10 mouse cellular contexts compared by ENCODE assay signal in the genomic region with DNA sequence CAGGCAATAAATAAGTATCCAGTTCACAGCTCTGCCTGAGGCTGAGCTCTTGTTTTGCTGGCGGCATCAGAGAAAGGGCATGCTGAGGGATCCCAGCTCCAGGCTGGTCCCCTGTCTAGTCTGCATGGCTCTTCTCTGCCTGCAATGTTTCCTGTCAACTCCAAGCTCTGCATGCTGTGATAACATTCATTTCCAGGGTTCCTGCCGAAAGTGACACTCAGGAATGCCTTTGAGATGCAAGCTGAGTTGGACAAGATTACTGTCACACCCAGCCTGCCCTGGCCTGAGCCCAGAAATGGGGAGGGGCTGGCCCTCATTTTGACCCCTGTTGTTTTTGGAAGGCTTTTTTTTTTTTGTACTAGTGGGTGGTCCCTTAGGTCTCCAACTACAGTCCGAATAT. TPM values are rescaled to one million over a fixed set of nuclear protein-coding genes. Genes with fewer than 3 reads are reported as not detected.
A peak's percentile ranks its signal among the peaks of the same experiment; 100 is the strongest.
DNase-seq lines count a peak whose midpoint lies in the region; ATAC-seq lines count a peak whose summit lies in the region.
"Had no signal": no experiment of that assay in that cellular context is flagged by ENCODE, and none has a peak within 500 bp of the region (broad histone marks: within the 10 kb centered on the region; RNA-seq: fewer than 3 reads in every experiment).

No protein-coding gene starts in this region.

- H3K36me3 ChIP-seq in heart, embryonic 13.5 days: no peaks in the 10 kb centered on the region
- no peaks in the 10 kb centered on the region for H3K36me3 ChIP-seq in limb, embryonic 10.5 days
- no peaks in the 10 kb centered on the region for H3K36me3 ChIP-seq in forebrain, embryonic 14.5 days (ENCODE audit: control insufficient read depth, insufficient read depth, low read length)
- H3K36me3 ChIP-seq: hindbrain, embryonic 15.5 days had no signal

- H3K9ac ChIP-seq in heart, embryonic 13.5 days: peak overlapping the region; percentile 59
- no peak overlapping the region for H3K9ac ChIP-seq in forebrain, embryonic 14.5 days (ENCODE audit: low read length)
- H3K9ac ChIP-seq: hindbrain, embryonic 15.5 days had no signal

- peak; percentile 54 to 60 for DNase-seq in heart, adult 18-20 months
- DNase-seq in heart, postnatal 25 days (ENCODE audit: low spot score): no peak
- peak; percentile 68 for DNase-seq in Muller cell, postnatal 12 days (ENCODE audit: inconsistent ontology term)
- no peak for DNase-seq in limb, embryonic 10.5 days (ENCODE audit: low spot score)
- DNase-seq in thymus, postnatal 36 days: no peak
- DNase-seq in thymus, postnatal 4 days: no peak
- no peak for DNase-seq in forebrain, embryonic 14.5 days (ENCODE audit: low spot score)

- no peaks in the 10 kb centered on the region for H3K27me3 ChIP-seq in heart, embryonic 13.5 days (replicated peaks)
- no peaks in the 10 kb centered on the region for H3K27me3 ChIP-seq in limb, embryonic 10.5 days (ENCODE audit: low read depth, poor library complexity, severe bottlenecking)
- 0 out of 2 replicates have a peak, but pooled peaks cover 2% of the 10 kb centered on the region for H3K27me3 ChIP-seq in forebrain, embryonic 14.5 days (replicated peaks; ENCODE audit: control insufficient read depth, insufficient read depth, low read length)
- H3K27me3 ChIP-seq: hindbrain, embryonic 15.5 days had no signal

- peaks cover 24% of the 10 kb centered on the region for H3K4me1 ChIP-seq in heart, embryonic 13.5 days
- peaks cover 20% of the 10 kb centered on the region for H3K4me1 ChIP-seq in limb, embryonic 10.5 days
- H3K4me1 ChIP-seq in forebrain, embryonic 14.5 days (ENCODE audit: control insufficient read depth, insufficient read depth, low read length): no peaks in the 10 kb centered on the region
- H3K4me1 ChIP-seq: hindbrain, embryonic 15.5 days had no signal

- H3K9me3 ChIP-seq in heart, embryonic 13.5 days: no peaks in the 10 kb centered on the region; the same call in 1 of the 2 replicates
- no peaks in the 10 kb centered on the region for H3K9me3 ChIP-seq in limb, embryonic 10.5 days (replicated peaks)
- H3K9me3 ChIP-seq in forebrain, embryonic 14.5 days (replicated peaks; ENCODE audit: control insufficient read depth, low read length): no peaks in the 10 kb centered on the region
- H3K9me3 ChIP-seq: hindbrain, embryonic 15.5 days had no signal

- intact Hi-C loops in heart, postnatal 25 days (cut with DNase I): no loop called here

- ATAC-seq in heart, embryonic 13.5 days (ENCODE audit: extremely low read depth, insufficient number of reproducible peaks, low FRiP score, low TSS enrichment): no peak
- no peak for ATAC-seq in forebrain, embryonic 14.5 days

- H3K27ac ChIP-seq in heart, embryonic 13.5 days (replicated peaks): peak overlapping the region; percentile 84
- 0 out of 2 replicates have a peak overlapping the region, but pooled peaks have one; percentile 10 for H3K27ac ChIP-seq in limb, embryonic 10.5 days
- no peak overlapping the region for H3K27ac ChIP-seq in forebrain, embryonic 14.5 days (ENCODE audit: low read depth, low read length)
- H3K27ac ChIP-seq: hindbrain, embryonic 15.5 days had no signal

- WGBS in heart, embryonic 13.5 days: 1% methylated on average over 3 of the region's 3 CpGs
- 7% methylated on average over 3 of the region's 3 CpGs for WGBS in limb, embryonic 10.5 days
- 15% methylated on average over 3 of the region's 3 CpGs for WGBS in forebrain, embryonic 14.5 days

- H3K4me2 ChIP-seq in heart, embryonic 13.5 days: peak overlapping the region; percentile 48
- H3K4me2 ChIP-seq in forebrain, embryonic 14.5 days (ENCODE audit: low read length): no peak overlapping the region
- H3K4me2 ChIP-seq: hindbrain, embryonic 15.5 days had no signal

- H3K4me3 ChIP-seq in heart, embryonic 13.5 days: no peak overlapping the region
- H3K4me3 ChIP-seq in limb, embryonic 10.5 days: no peak overlapping the region
- H3K4me3 ChIP-seq in forebrain, embryonic 14.5 days (ENCODE audit: low read depth, low read length): no peak overlapping the region
- H3K4me3 ChIP-seq: hindbrain, embryonic 15.5 days had no signal

RNA-seq across cellular contexts. Expression of a gene that starts 7.6 kb away (rescaled TPM):
- 10 to 100 TPM; 26.8 to 29.7 TPM for total RNA-seq in heart, adult 18-20 months (2021)
- 10 to 100 TPM; 23.0 to 25.0 TPM for total RNA-seq in heart, postnatal 25 days (2021)
- 0.20 and 0.29 TPM in 2 replicates for polyA plus RNA-seq in heart, embryonic 13.5 days (2015; fragmentation: Nextera tagmentation; extraction: Ambion mirVana)
- polyA plus RNA-seq in limb, embryonic 10.5 days (2016; fragmentation: Nextera tagmentation; extraction: Ambion mirVana): 0.05 and 0.20 TPM in 2 replicates
- polyA plus RNA-seq in forebrain, embryonic 14.5 days (2014; fragmentation: Nextera tagmentation; extraction: Ambion mirVana): 0.09 TPM in 2 replicates
- polyA plus RNA-seq: hindbrain, embryonic 15.5 days; testis, adult 2 months had no signal

Comparison
In these comparisons a context has a peak if more than half of its experiments do, and no peak if none do; other contexts are left out.
1. DNase-seq: peak in heart, adult 18-20 months (2 of 2) and Muller cell, postnatal 12 days (single experiment); none in heart, postnatal 25 days (single experiment), limb, embryonic 10.5 days (single experiment), thymus, postnatal 36 days (0 of 2), thymus, postnatal 4 days (single experiment) and forebrain, embryonic 14.5 days (single experiment).